Mouse (Mus musculus): ENCODE data around the gene Polr3g. TPM values are rescaled to one million over a fixed set of nuclear protein-coding genes. Genes with fewer than 3 reads are reported as not detected.
A peak's percentile ranks its signal among the peaks of the same experiment; 100 is the strongest.

The Polr3g gene
- polyA plus RNA-seq, 1 experiment, result 1.2 TPM

- peak in 1 of 2 experiments; percentile 15 for DNase-seq (ENCODE audit: low read depth in 1 of 2, low spot score in 2 of 2)
- WGBS, result 3% methylated on average over 42 of the region's 42 CpGs
- Histone ChIP-seq H3K36me3 (ENCODE audit: control insufficient read depth, insufficient read depth, low read length) (no peaks in the 10 kb centered on the region), H3K4me1 (ENCODE audit: control insufficient read depth, insufficient read depth, insufficient read length) (peaks cover 6% of the 10 kb centered on the region; the same call in 1 of the 2 replicates), H3K27me3 (ENCODE audit: control insufficient read depth, insufficient read depth, low read length) (no peaks in the 10 kb centered on the region), H3K4me3 (ENCODE audit: extremely low read depth, insufficient read depth, insufficient read length) (peak overlapping the region; percentile 93), H3K27ac (ENCODE audit: insufficient read depth, low read length) (peak overlapping the region; percentile 96)
- TF ChIP-seq POLR2A (IDR thresholded peaks at IDR 0.05; ENCODE audit: low read depth, low read length) (no peak), CTCF (IDR thresholded peaks at IDR 0.05; ENCODE audit: extremely low read depth, insufficient read depth, insufficient read length, insufficient replicate concordance) (no peak)
Measured at GRCm38 (mm10) chr13:81711546-81712371, 946 bp upstream of the Polr3g start.

DNA sequence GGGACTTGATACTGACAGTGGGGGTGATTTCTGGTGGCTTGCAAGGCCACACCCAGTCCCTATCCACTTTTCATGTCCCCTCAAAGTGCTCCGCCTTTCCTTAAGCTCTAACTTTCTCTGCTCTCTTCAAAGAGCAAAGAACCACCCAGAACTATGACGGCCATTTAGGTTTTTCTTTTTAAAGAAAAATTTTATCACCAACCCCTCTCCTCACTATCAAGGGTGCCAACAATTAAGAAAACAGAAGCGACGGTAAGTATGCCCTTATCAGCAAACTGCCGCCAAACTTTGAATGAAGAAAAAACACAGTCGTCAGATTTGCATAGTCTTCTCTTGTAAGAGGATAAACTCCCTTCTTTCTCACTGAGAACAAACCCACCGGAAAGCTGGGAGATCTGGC, 547 bp downstream of the Polr3g start:
- Histone ChIP-seq H3K4me3 (ENCODE audit: extremely low read depth, insufficient read depth, insufficient read length) (peak overlapping the region; percentile 93), H3K4me1 (ENCODE audit: control insufficient read depth, insufficient read depth, insufficient read length) (peaks cover 6% of the 10 kb centered on the region; the same call in 1 of the 2 replicates), H3K27ac (ENCODE audit: insufficient read depth, low read length) (0 out of 2 replicates have a peak overlapping the region, but pooled peaks have one; percentile 96), H3K27me3 (ENCODE audit: control insufficient read depth, insufficient read depth, low read length) (no peaks in the 10 kb centered on the region), H3K36me3 (ENCODE audit: control insufficient read depth, insufficient read depth, low read length) (no peaks in the 10 kb centered on the region)
- 2% methylated on average over 7 of the region's 7 CpGs for WGBS
- no peak for TF ChIP-seq CTCF (IDR thresholded peaks at IDR 0.05; ENCODE audit: extremely low read depth, insufficient read depth, insufficient read length, insufficient replicate concordance)
- TF ChIP-seq POLR2A (IDR thresholded peaks at IDR 0.05; ENCODE audit: low read depth, low read length), result no peak
- peak in 1 of 2 experiments; percentile 5 for DNase-seq (ENCODE audit: low read depth in 1 of 2, low spot score in 2 of 2)

GRCm38 (mm10) chr13:81709805-81710204, 1.0 kb downstream of the Polr3g start:
- no peak for DNase-seq (ENCODE audit: low read depth in 1 of 2, low spot score in 2 of 2)
- no peak for TF ChIP-seq CTCF (IDR thresholded peaks at IDR 0.05; ENCODE audit: extremely low read depth, insufficient read depth, insufficient read length, insufficient replicate concordance)
- Histone ChIP-seq H3K27ac (ENCODE audit: insufficient read depth, low read length) (no peak overlapping the region), H3K36me3 (ENCODE audit: control insufficient read depth, insufficient read depth, low read length) (no peaks in the 10 kb centered on the region), H3K27me3 (ENCODE audit: control insufficient read depth, insufficient read depth, low read length) (no peaks in the 10 kb centered on the region), H3K4me1 (ENCODE audit: control insufficient read depth, insufficient read depth, insufficient read length) (peaks cover 6% of the 10 kb centered on the region; the same call in 1 of the 2 replicates), H3K4me3 (ENCODE audit: extremely low read depth, insufficient read depth, insufficient read length) (no peak overlapping the region)
- WGBS, result 36% methylated on average over 4 of the region's 4 CpGs

DNA sequence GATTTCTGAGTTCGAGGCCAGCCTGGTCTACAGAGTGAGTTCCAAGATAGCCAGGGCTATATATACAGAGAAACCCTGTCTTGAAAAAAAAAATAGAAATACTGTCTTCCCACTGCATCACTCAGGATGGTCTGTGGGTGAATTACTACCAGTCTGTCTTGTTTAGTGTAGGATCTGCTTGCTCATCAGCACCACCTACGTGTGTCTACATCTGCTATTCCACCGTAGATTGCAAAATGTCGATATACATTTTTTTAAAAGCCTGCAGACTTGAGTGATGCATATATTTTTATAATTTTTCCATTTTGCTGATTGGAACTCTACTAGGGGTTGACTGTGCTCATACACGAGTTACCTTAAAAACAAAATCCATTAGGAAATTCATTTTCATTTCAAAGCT, 4.5 kb downstream of the Polr3g start:
- 93% methylated on average over 5 of the region's 5 CpGs for WGBS
- Histone ChIP-seq H3K27me3 (ENCODE audit: control insufficient read depth, insufficient read depth, low read length) (no peaks in the 10 kb centered on the region), H3K4me1 (ENCODE audit: control insufficient read depth, insufficient read depth, insufficient read length) (peaks cover 5% of the 10 kb centered on the region; the same call in 1 of the 2 replicates), H3K4me3 (ENCODE audit: extremely low read depth, insufficient read depth, insufficient read length) (no peak overlapping the region), H3K27ac (ENCODE audit: insufficient read depth, low read length) (no peak overlapping the region), H3K36me3 (ENCODE audit: control insufficient read depth, insufficient read depth, low read length) (no peaks in the 10 kb centered on the region)
- DNase-seq (ENCODE audit: low read depth in 1 of 2, low spot score in 2 of 2), result no peak
- TF ChIP-seq POLR2A (IDR thresholded peaks at IDR 0.05; ENCODE audit: low read depth, low read length) (no peak), CTCF (IDR thresholded peaks at IDR 0.05; ENCODE audit: extremely low read depth, insufficient read depth, insufficient read length, insufficient replicate concordance) (no peak)

- H3K36me3 ChIP-seq (ENCODE audit: control insufficient read depth, insufficient read depth, low read length), result no peaks in the 10 kb centered on the region; the same call in 1 of the 2 replicates
- no peak overlapping the region for H3K4me3 ChIP-seq (ENCODE audit: extremely low read depth, insufficient read depth, insufficient read length)
- DNase-seq (ENCODE audit: low read depth in 1 of 2, low spot score in 2 of 2), result no peak
- whole genome bisulfite sequencing, result 82% methylated on average over 9 of the region's 9 CpGs
- no peaks in the 10 kb centered on the region for H3K27me3 ChIP-seq (ENCODE audit: control insufficient read depth, insufficient read depth, low read length)
- TF ChIP-seq CTCF (IDR thresholded peaks at IDR 0.05; ENCODE audit: extremely low read depth, insufficient read depth, insufficient read length, insufficient replicate concordance), result no peak
- TF ChIP-seq POLR2A (IDR thresholded peaks at IDR 0.05; ENCODE audit: low read depth, low read length), result no peak
- no peak overlapping the region for H3K27ac ChIP-seq (ENCODE audit: insufficient read depth, low read length)
- peaks cover 3% of the 10 kb centered on the region; the same call in 1 of the 2 replicates for H3K4me1 ChIP-seq (ENCODE audit: control insufficient read depth, insufficient read depth, insufficient read length)
Measured at GRCm38 (mm10) chr13:81703621-81704020, 7.2 kb downstream of the Polr3g start.

DNA sequence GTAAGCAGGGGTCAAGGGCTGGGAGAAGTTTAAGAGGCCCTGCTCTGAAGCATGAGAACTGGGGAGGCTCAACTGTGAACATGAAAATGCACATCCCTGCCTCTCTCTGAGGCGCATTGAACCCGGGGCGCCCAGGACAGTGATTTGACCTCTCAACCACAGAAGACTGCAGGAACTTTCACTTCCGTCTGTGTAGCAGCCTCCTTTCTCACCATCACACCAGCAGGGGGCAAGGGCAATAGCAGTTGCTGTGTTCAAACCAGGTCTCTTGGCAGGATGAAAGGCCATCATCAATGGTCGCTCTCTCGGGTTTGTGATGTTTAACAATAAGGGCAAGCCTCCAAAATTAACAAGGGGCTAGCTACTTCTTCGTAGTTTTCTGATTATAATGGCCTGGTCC, 7.7 kb downstream of the Polr3g start:
- Histone ChIP-seq H3K4me1 (ENCODE audit: control insufficient read depth, insufficient read depth, insufficient read length) (peaks cover 3% of the 10 kb centered on the region; the same call in 1 of the 2 replicates), H3K27me3 (ENCODE audit: control insufficient read depth, insufficient read depth, low read length) (no peaks in the 10 kb centered on the region), H3K27ac (ENCODE audit: insufficient read depth, low read length) (no peak overlapping the region), H3K36me3 (ENCODE audit: control insufficient read depth, insufficient read depth, low read length) (no peaks in the 10 kb centered on the region; the same call in 1 of the 2 replicates), H3K4me3 (ENCODE audit: extremely low read depth, insufficient read depth, insufficient read length) (no peak overlapping the region)
- DNase-seq (ENCODE audit: low read depth in 1 of 2, low spot score in 2 of 2), result no peak
- TF ChIP-seq CTCF (IDR thresholded peaks at IDR 0.05; ENCODE audit: extremely low read depth, insufficient read depth, insufficient read length, insufficient replicate concordance), result no peak
- no peak for TF ChIP-seq POLR2A (IDR thresholded peaks at IDR 0.05; ENCODE audit: low read depth, low read length)
- 75% methylated on average over 7 of the region's 7 CpGs for WGBS

GRCm38 (mm10) chr13:81694446-81694845, 16.4 kb downstream of the Polr3g start:
- Histone ChIP-seq H3K27ac (ENCODE audit: insufficient read depth, low read length) (no peak overlapping the region), H3K4me1 (ENCODE audit: control insufficient read depth, insufficient read depth, insufficient read length) (no peaks in the 10 kb centered on the region), H3K36me3 (ENCODE audit: control insufficient read depth, insufficient read depth, low read length) (peaks cover 5% of the 10 kb centered on the region), H3K27me3 (ENCODE audit: control insufficient read depth, insufficient read depth, low read length) (no peaks in the 10 kb centered on the region), H3K4me3 (ENCODE audit: extremely low read depth, insufficient read depth, insufficient read length) (no peak overlapping the region)
- DNase-seq (ENCODE audit: low read depth in 1 of 2, low spot score in 2 of 2), result no peak
- WGBS, result 97% methylated on average over 12 of the region's 12 CpGs
- TF ChIP-seq CTCF (IDR thresholded peaks at IDR 0.05; ENCODE audit: extremely low read depth, insufficient read depth, insufficient read length, insufficient replicate concordance) (no peak), POLR2A (IDR thresholded peaks at IDR 0.05; ENCODE audit: low read depth, low read length) (no peak)

Measured in spleen, adult 2 months (tissue).